Mouse (Mus musculus): Measurements from ENCODE around the gene Tbx6.
"Not testable (repeated sequence)": the region's sequence is repeated elsewhere in the genome, so short reads cannot be mapped to it uniquely, and the experiment has no call there.

Gene Tbx6

GRCm38 (mm10) chr7:126767001-126767400 is 14.3 kb upstream of the Tbx6 start:
- DNase-seq (ENCODE audit: low spot score in 2 of 2), result no peak

GRCm38 (mm10) chr7:126770784-126771183 is 10.5 kb upstream of the Tbx6 start:
- DNase-seq (ENCODE audit: low spot score in 2 of 2), result no peak

GRCm38 (mm10) chr7:126773351-126773750 is 7.9 kb upstream of the Tbx6 start:
- DNase-seq (ENCODE audit: low spot score in 2 of 2), result no peak

GRCm38 (mm10) chr7:126774463-126774862 is 6.8 kb upstream of the Tbx6 start:
- DNase-seq (ENCODE audit: low spot score in 2 of 2), result no peak

GRCm38 (mm10) chr7:126775185-126775977 is 5.9 kb upstream of the Tbx6 start:
- DNase-seq (ENCODE audit: low spot score in 2 of 2), result no peak

- DNase-seq (ENCODE audit: low spot score in 2 of 2), result no peak
Measured at GRCm38 (mm10) chr7:126775978-126776234, 5.4 kb upstream of the Tbx6 start.

- peak; percentile 89 to 97 for DNase-seq (ENCODE audit: low spot score in 2 of 2)
Measured at GRCm38 (mm10) chr7:126776598-126777057, 4.7 kb upstream of the Tbx6 start, which contains the start of gene Ypel3. TSS of gene Ypel3 (plus strand) at chr7:126776955.

- peak in 1 of 2 experiments; percentile 54 for DNase-seq (ENCODE audit: low spot score in 2 of 2)
Measured at GRCm38 (mm10) chr7:126777476-126777875, 3.8 kb upstream of the Tbx6 start.

GRCm38 (mm10) chr7:126778147-126778546 is 3.1 kb upstream of the Tbx6 start:
- no peak for DNase-seq (ENCODE audit: low spot score in 2 of 2)

GRCm38 (mm10) chr7:126779101-126779500 is 2.2 kb upstream of the Tbx6 start:
- DNase-seq (ENCODE audit: low spot score in 2 of 2), result not testable (repeated sequence)

GRCm38 (mm10) chr7:126779983-126780970 is 1.0 kb upstream of the Tbx6 start:
- peak; percentile 89 to 95 for DNase-seq (ENCODE audit: low spot score in 2 of 2)

- DNase-seq (ENCODE audit: low spot score in 2 of 2), result no peak
Measured at GRCm38 (mm10) chr7:126781661-126782370, 533 bp downstream of the Tbx6 start.

GRCm38 (mm10) chr7:126782693-126783092 is 1.4 kb downstream of the Tbx6 start:
- DNase-seq (ENCODE audit: low spot score in 2 of 2), result no peak

- no peak for DNase-seq (ENCODE audit: low spot score in 2 of 2)
Measured at GRCm38 (mm10) chr7:126784469-126784868, 3.2 kb downstream of the Tbx6 start.

GRCm38 (mm10) chr7:126785056-126785455 is 3.8 kb downstream of the Tbx6 start:
- no peak for DNase-seq (ENCODE audit: low spot score in 2 of 2)

- DNase-seq (ENCODE audit: low spot score in 2 of 2), result no peak
Measured at GRCm38 (mm10) chr7:126786142-126786541, 4.9 kb downstream of the Tbx6 start.

- DNase-seq (ENCODE audit: low spot score in 2 of 2), result no peak
Measured at GRCm38 (mm10) chr7:126789141-126789540, 7.9 kb downstream of the Tbx6 start.

- peak; percentile 87 to 99 for DNase-seq (ENCODE audit: low spot score in 2 of 2)
Measured at GRCm38 (mm10) chr7:126791851-126792720, 10.8 kb downstream of the Tbx6 start, which contains the start of gene Ppp4c. TSS of gene Ppp4c (minus strand) at chr7:126792496.

GRCm38 (mm10) chr7:126792721-126793443 is 11.6 kb downstream of the Tbx6 start:
- DNase-seq (ENCODE audit: low spot score in 2 of 2), result peak in 1 of 2 experiments; percentile 25
